Mouse (Mus musculus) heart, postnatal 10 days (tissue): Measurements from ENCODE around the gene Fem1a. TPM values are rescaled to one million over a fixed set of nuclear protein-coding genes. Genes with fewer than 3 reads are reported as not detected.

Experiments used
- DNase-seq, 2 experiments: peaks; one replicate each; pipeline ENCODE4 v3.0.0; 2021
- intact Hi-C: fragments of 180-260 bp; cut with DNase I; formaldehyde crosslinking; loops from one replicate; pipeline ENCODE4 v1.15.1; 2025
- microRNA-seq, 2 experiments: library from miRNA; unstranded; fragments of <30 nt; microRNA quantifications; one replicate each; pipeline ENCODE4 v1.2.0; 2022
- total RNA-seq, 2 experiments: library from RNA; stranded (reverse); gene quantifications; 2 replicates each; pipeline ENCODE4 v1.2.3; 2021

Gene Fem1a
- total RNA-seq, 2 experiments from 2014 or later = 81.5 to 94.9 TPM

DNA sequence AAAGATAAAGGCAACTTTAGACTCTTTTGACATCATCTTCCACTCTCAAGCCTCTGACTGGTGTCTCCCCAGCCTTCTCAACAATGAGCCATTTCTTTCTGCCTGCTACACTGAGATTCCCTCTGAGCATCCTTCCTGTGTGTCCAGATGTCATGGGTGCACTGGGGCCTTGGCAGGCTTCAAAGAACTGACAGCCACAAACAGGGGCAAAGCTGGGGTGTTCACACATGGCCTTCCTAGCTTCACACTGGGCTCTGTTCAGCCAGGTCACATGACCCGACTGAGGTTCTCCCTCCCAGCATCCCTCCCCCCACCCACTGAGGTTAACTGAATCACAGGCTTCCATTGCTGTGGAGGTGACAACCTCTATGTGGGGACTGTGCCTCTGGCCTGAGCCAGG is 39.6 kb downstream of the Fem1a start:
- intact Hi-C loops = no loop called here
- DNase-seq = no peak

DNA sequence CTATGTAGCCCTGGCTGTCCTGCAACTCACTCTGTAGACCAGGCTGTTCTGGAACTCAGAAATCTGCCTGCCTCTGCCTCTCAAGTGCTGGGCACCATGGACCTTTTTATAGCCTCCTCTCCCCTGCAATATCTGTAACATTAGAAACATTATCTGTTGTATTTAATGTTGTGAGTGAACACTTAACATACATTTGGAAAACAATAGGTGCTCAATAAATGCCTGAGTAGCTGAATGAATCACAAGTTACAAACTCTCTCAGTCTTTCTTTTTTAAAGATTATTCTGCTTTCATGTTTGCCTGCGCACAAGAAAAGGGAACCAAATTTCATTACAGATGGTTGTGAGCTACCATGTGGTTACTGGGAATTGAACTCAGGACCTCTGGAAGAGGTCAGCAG is 41.6 kb downstream of the Fem1a start:
- no peak for DNase-seq
- intact Hi-C loops = no loop called here

DNA sequence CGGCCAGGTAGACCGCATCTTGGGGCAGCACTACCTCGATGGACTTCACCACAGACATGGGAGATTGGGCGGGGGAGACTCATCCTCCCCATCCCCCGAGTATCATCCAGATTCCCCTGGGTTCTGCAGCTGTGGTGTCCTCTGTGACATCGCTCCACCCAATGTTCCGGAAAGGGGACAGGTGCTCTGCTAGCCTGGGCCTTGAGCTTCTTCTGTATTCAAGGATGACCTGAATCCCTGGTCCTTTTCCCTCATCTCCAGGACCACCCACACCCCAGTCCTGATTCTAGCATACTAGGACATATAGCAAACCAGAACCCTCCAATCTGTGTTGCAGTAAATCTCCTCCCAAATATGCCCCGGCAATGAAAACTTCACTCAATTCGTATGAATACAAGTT is 43.6 kb downstream of the Fem1a start, which contains the start of gene Arrdc5:
TSS of gene Arrdc5 (minus strand) at position 101 of the 400 bp plus-strand sequence.
- intact Hi-C loops = no loop called here
- DNase-seq = no peak

DNA sequence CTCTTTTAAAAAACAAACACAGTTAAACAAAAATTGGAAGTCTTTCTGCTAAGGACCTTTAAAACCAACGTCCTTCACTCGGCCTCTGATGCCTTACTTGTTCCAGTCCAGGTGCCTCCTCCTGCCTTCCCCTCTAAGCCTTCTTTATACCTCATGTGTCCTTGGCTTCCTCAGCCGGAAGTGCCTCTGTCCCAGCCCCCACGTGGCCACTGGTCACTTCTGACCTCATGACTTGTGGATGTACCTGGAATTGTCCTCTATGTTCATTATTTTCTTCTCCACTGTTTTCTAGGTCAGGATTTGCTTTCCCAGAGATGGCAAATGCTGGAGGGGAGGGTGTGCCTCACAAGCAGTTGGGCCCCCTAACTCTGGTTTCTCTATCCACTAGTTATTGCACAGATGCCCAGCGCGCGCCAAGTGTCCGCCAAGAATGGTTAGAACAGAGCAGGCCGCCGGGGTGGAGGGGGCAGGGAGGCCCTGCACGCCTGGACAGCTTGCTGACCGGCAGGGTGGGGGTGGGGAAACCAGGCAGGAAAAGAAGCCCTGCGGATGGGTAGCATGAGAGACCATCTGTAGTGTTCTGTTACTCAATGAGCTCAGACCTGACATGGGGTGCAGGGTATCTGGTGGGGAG is 45.9 kb downstream of the Fem1a start:
- intact Hi-C loops = no loop called here
- no peak for DNase-seq

- DNase-seq = peak; percentile 84 to 86
- intact Hi-C loops = loop anchor here (1.0 kb wide), 1 partner anchor 21 kb away; no protein-coding TSS in a partner anchor
These were observed 46.7 kb downstream of the Fem1a start, which contains the start of gene Uhrf1 for GRCm38 (mm10) chr17:56303160-56303846. TSS of gene Uhrf1 (plus strand) at chr17:56303321.

DNA sequence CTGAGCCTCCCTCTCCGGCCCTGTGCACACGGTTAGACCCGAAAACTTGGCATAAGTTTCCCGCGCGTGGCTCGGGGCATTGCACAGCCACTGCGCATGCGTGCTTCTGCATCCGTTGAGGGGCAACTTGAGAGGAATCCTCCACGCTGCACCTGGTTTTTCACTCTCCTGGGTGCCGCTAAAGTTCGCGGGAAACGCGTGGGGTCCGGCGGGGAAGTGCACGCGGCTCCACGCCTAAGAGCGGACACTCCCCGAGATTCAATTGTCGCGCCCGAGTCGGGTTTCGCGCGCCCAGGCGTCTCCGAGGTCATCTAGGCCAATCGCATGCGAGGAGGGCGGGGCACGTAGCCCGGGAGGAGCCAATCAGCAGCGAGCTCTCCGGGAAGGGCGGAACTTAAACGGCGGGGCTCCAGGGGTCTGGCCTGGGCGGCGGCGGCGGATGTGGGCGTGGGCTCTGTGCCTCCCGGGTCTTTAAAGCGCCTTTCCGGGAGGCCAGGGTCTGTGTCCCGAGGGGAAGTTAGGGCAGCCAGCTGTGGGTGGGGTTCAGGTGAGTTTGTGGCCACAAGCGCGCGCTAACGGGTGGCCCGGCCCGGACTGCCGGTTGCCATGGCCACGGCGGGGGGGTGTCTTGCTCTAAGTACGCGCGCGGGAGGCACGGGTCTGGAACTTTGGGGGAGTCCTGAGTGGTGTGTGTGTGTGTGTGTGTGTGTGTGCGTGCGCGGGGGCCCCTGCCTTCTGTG is 47.4 kb downstream of the Fem1a start:
- intact Hi-C loops = loop anchor here (1.0 kb wide), 1 partner anchor 20 kb away; no protein-coding TSS in a partner anchor

GRCm38 (mm10) chr17:56304718-56305117 is 48.1 kb downstream of the Fem1a start:
- no peak for DNase-seq
- intact Hi-C loops = no loop called here

More for the DNA sequence above, 47.4 kb downstream of the Fem1a start:
- peak; percentile 98 for DNase-seq

GRCm38 (mm10) chr17:56305156-56305555 is 48.5 kb downstream of the Fem1a start:
- intact Hi-C loops = no loop called here
- no peak for DNase-seq

DNA sequence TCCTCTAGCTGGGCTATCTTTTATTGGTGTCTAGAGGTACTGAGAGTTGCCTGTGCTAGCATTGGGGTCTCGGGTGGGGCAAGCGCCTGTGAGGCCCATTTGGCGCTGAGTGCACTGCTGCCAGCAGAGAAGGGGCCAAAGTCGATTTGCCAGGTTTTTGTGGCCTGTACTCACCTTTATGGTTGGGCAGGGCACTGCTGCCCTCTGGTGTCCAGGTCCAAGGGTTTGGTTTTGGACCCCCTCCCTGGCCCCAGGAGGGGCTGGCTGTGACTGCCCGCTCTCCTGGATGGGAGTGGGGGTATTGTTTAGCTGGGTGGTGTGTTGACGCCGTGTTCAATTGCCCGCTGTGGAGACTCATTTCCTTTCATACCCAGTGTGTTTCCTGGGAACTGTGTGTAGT is 49.2 kb downstream of the Fem1a start:
- no peak for DNase-seq
- intact Hi-C loops = no loop called here

- intact Hi-C loops = no loop called here
- DNase-seq = no peak
These were observed 51.5 kb downstream of the Fem1a start for GRCm38 (mm10) chr17:56308088-56308487.

DNA sequence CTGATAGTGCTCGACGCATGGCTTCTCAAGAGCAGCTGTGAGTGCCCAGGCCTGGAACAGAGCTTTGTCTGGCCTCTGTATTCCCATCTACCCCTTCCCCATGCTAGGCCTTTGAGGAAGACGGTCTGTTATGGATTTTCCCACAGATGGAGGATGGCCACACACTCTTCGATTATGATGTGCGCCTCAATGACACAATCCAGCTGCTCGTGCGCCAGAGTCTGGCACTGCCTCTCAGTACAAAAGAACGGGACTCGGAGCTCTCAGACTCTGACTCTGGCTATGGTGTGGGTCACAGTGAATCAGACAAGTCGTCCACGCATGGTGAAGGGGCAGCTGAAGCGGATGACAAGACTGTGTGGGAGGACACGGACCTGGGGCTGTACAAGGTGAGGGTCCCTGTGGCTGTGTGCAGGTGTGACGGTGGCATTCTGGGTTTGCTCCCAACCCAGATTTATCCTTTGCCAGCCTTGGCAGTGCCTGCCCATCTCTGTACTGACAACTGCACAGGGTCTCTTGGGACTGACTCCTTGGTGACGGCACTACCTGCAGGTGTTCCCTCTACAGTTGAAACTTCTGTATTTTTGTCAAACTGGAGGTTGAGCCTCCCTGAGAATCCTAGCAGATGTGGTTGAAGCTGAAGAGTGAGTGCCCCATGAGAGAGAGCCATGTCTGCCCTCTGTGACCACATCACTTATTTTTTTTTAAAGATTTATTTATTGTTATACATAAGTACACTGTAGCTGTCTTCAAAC is 52.8 kb downstream of the Fem1a start:
- intact Hi-C loops = no loop called here

More for the DNA sequence above, 52.8 kb downstream of the Fem1a start:
- DNase-seq = no peak

Small RNA genes lying within 50 kb of the gene (microRNA-seq; reads per million reads assigned to microRNA genes)
- 2.4 to 4.5 reads per million in 2 experiments for gene Mir7b

Other genes with a start within 250 kb of the Fem1a start
- 10 to 100 TPM; 32.0 to 33.9 TPM for gene Sh3gl1, start 220.2 kb upstream of the Fem1a start, total RNA-seq
- gene Chaf1a, start 216.4 kb upstream of the Fem1a start, total RNA-seq = 1 to 10 TPM; 5.2 to 6.3 TPM
- 10 to 100 TPM; 50.9 to 57.4 TPM for gene Ubxn6, start 181.8 kb upstream of the Fem1a start, total RNA-seq
- 10 to 100 TPM; 38.9 to 42.2 TPM for gene Hdgfl2, start 177.2 kb upstream of the Fem1a start, total RNA-seq
- 100 to 1,000 TPM in 1 of 2 experiments, 10 to 100 TPM in 1; 80.9 to 155 TPM for gene Plin4, start 147.0 kb upstream of the Fem1a start, total RNA-seq
- 100 to 1,000 TPM; 126 to 166 TPM for gene Plin5, start 139.2 kb upstream of the Fem1a start, total RNA-seq
- gene Lrg1, start 134.8 kb upstream of the Fem1a start, total RNA-seq = 10 to 100 TPM; 12.6 to 25.2 TPM
- 10 to 100 TPM; 11.3 to 13.7 TPM for gene Sema6b, start 116.5 kb upstream of the Fem1a start, total RNA-seq
- 1 to 10 TPM; 5.8 to 8.4 TPM for gene Tnfaip8l1, start 94.3 kb upstream of the Fem1a start, total RNA-seq
- gene Mydgf, start 72.9 kb upstream of the Fem1a start, total RNA-seq = 10 to 100 TPM; 36.6 to 40.3 TPM
- gene Dpp9, start 37.9 kb upstream of the Fem1a start, total RNA-seq = 10 to 100 TPM; 29.1 to 33.3 TPM
- gene Ticam1, start 20.0 kb downstream of the Fem1a start, total RNA-seq = 10 to 100 TPM; 11.6 to 12.7 TPM
- gene Plin3, start 36.1 kb downstream of the Fem1a start, total RNA-seq = 10 to 100 TPM; 67.0 to 81.9 TPM
- gene Arrdc5, start 43.5 kb downstream of the Fem1a start, total RNA-seq = not detected
- 10 to 100 TPM; 21.6 to 23.3 TPM for gene Uhrf1, start 46.5 kb downstream of the Fem1a start, total RNA-seq
- 10 to 100 TPM; 42.4 to 44.9 TPM for gene Kdm4b, start 69.3 kb downstream of the Fem1a start, total RNA-seq
- 10 to 100 TPM; 87.3 to 92.3 TPM for gene Ptprs, start 219.7 kb downstream of the Fem1a start, total RNA-seq